Mouse (Mus musculus): ENCODE results near the gene Asl. TPM values are rescaled to one million over a fixed set of nuclear protein-coding genes. Genes with fewer than 3 reads are reported as not detected.

Asl gene
- total and polyA plus RNA-seq, 3 experiments, result 3.2 to 5.9 (median 4.6) TPM

- no peak within 1 kb of the TSS for H3K9ac ChIP-seq (ENCODE audit: low read depth, low read length)
- H3K4me3 ChIP-seq, result no peak within 1 kb of the TSS
- H3K4me1 ChIP-seq (ENCODE audit: control insufficient read depth, insufficient read depth, low read length), result peaks cover 5% of the 10 kb centered on the region; the same call in 1 of the 2 replicates
- WGBS, result 93% methylated on average over 6 of the region's 6 CpGs
- no peak for DNase-seq
- no peaks in the 10 kb centered on the region for H3K36me3 ChIP-seq (ENCODE audit: control insufficient read depth, insufficient read depth, low read length)
- TF ChIP-seq POLR2A (IDR thresholded peaks at IDR 0.05; ENCODE audit: insufficient read depth, low read depth, low read length) (no peak), EP300 (IDR thresholded peaks at IDR 0.05; ENCODE audit: insufficient read depth, low read depth, low read length) (no peak), CTCF (IDR thresholded peaks at IDR 0.05) (no peak)
- H3K27ac ChIP-seq, result no peak within 1 kb of the TSS
- intact Hi-C loops (cut with DNase I), result no loop called here
- H3K27me3 ChIP-seq (ENCODE audit: control insufficient read depth, insufficient read depth, low read length), result no peaks in the 10 kb centered on the region
- H3K79me2 ChIP-seq (replicated peaks; ENCODE audit: control insufficient read depth, insufficient read depth, low read length), result no peaks in the 10 kb centered on the region
Measured at GRCm38 (mm10) chr5:130073026-130073425, 44.0 kb upstream of the Asl start, which contains the start of gene Tpst1. Tpst1 (plus strand) TSS chr5:130073326.

GRCm38 (mm10) chr5:130067841-130068264, 38.8 kb upstream of the Asl start:
- 60% methylated on average over 3 of the region's 3 CpGs for WGBS
- no peak overlapping the region for H3K27ac ChIP-seq
- TF ChIP-seq POLR2A (IDR thresholded peaks at IDR 0.05; ENCODE audit: insufficient read depth, low read depth, low read length) (no peak), CTCF (IDR thresholded peaks at IDR 0.05) (no peak), EP300 (IDR thresholded peaks at IDR 0.05; ENCODE audit: insufficient read depth, low read depth, low read length) (no peak)
- H3K79me2 ChIP-seq (replicated peaks; ENCODE audit: control insufficient read depth, insufficient read depth, low read length), result no peaks in the 10 kb centered on the region
- intact Hi-C loops (cut with DNase I), result no loop called here
- H3K9ac ChIP-seq (ENCODE audit: low read depth, low read length), result no peak overlapping the region
- H3K36me3 ChIP-seq (ENCODE audit: control insufficient read depth, insufficient read depth, low read length), result no peaks in the 10 kb centered on the region
- no peaks in the 10 kb centered on the region for H3K27me3 ChIP-seq (ENCODE audit: control insufficient read depth, insufficient read depth, low read length)
- H3K4me1 ChIP-seq (ENCODE audit: control insufficient read depth, insufficient read depth, low read length), result peaks cover under 1% of the 10 kb centered on the region; the same call in 1 of the 2 replicates
- DNase-seq, result no peak
- no peak overlapping the region for H3K4me3 ChIP-seq

DNA sequence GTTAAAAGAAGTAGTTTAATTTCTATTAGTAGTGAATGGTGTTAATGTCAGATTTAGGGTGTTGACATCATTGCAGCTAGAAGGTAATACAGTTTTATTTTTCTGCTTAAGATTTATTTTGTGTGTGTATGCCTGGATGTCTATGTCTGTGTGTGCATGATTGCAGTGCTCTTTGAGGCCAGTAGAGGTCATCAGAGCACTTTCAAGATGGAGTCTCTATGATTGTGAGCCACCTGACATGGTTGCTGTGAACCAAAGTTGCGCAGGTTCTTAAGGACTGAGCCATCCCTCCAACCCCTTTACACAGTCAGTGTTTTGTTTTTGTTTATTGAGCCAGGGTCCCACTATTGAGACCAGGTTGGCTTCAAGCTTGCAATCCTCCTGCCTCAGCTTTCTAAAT, 36.5 kb upstream of the Asl start:
- intact Hi-C loops (cut with DNase I), result loop anchor here (1.0 kb wide), 1 partner anchor 74 kb away; no protein-coding TSS in a partner anchor
- no peak overlapping the region for H3K27ac ChIP-seq
- WGBS, result 100% methylated on average over 1 of the region's 1 CpGs
- no peaks in the 10 kb centered on the region for H3K79me2 ChIP-seq (replicated peaks; ENCODE audit: control insufficient read depth, insufficient read depth, low read length)
- no peak overlapping the region for H3K9ac ChIP-seq (ENCODE audit: low read depth, low read length)
- no peak for DNase-seq
- H3K4me1 ChIP-seq (ENCODE audit: control insufficient read depth, insufficient read depth, low read length), result peaks cover 14% of the 10 kb centered on the region
- no peaks in the 10 kb centered on the region for H3K27me3 ChIP-seq (ENCODE audit: control insufficient read depth, insufficient read depth, low read length)
- peaks cover 2% of the 10 kb centered on the region for H3K36me3 ChIP-seq (ENCODE audit: control insufficient read depth, insufficient read depth, low read length)
- peak; percentile 58 for TF ChIP-seq CTCF (IDR thresholded peaks at IDR 0.05)
- no peak for TF ChIP-seq EP300 (IDR thresholded peaks at IDR 0.05; ENCODE audit: insufficient read depth, low read depth, low read length)
- no peak for TF ChIP-seq POLR2A (IDR thresholded peaks at IDR 0.05; ENCODE audit: insufficient read depth, low read depth, low read length)
- H3K4me3 ChIP-seq, result no peak overlapping the region

- H3K27ac ChIP-seq, result no peak overlapping the region; the same call in 1 of the 2 replicates
Measured at GRCm38 (mm10) chr5:130063760-130064159, 34.7 kb upstream of the Asl start.

DNA sequence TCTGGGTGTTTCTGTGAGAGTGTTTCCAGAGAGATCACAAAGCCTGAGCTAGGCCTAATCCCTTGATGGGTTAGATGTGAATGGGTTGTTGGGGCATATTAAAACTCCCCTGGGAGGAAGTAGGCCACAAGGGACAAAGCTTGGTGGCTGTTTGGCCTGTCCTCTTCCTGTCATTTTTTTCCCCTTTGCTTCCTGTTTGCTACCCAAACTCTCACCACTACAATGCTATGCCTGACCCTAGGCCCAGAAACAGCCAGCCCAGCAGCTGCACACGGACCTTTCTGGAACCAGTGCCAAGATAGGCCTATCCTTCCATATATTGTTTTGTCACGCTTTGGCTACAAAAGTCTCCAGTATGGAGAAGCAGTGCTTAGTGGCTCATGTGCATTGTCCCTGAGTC, 33.0 kb upstream of the Asl start:
- Histone ChIP-seq H3K36me3 (ENCODE audit: control insufficient read depth, insufficient read depth, low read length) (peaks cover 7% of the 10 kb centered on the region), H3K27me3 (ENCODE audit: control insufficient read depth, insufficient read depth, low read length) (no peaks in the 10 kb centered on the region), H3K4me1 (ENCODE audit: control insufficient read depth, insufficient read depth, low read length) (peaks cover 24% of the 10 kb centered on the region), H3K9ac (ENCODE audit: low read depth, low read length) (no peak overlapping the region), H3K79me2 (replicated peaks; ENCODE audit: control insufficient read depth, insufficient read depth, low read length) (no peaks in the 10 kb centered on the region), H3K4me3 (no peak overlapping the region), H3K27ac (peak overlapping the region; percentile 79)
- DNase-seq, result peak in 1 of 2 experiments; percentile 49
- 39% methylated on average over 2 of the region's 2 CpGs for WGBS
- intact Hi-C loops (cut with DNase I), result loop anchor here (2.0 kb wide), 1 partner anchor 17 kb away; no protein-coding TSS in a partner anchor
- TF ChIP-seq EP300 (IDR thresholded peaks at IDR 0.05; ENCODE audit: insufficient read depth, low read depth, low read length) (peak; percentile 85), CTCF (IDR thresholded peaks at IDR 0.05) (no peak)

More at GRCm38 (mm10) chr5:130063760-130064159, 34.7 kb upstream of the Asl start:
- no peak for DNase-seq
- Histone ChIP-seq H3K4me3 (no peak overlapping the region), H3K9ac (ENCODE audit: low read depth, low read length) (no peak overlapping the region), H3K27me3 (ENCODE audit: control insufficient read depth, insufficient read depth, low read length) (no peaks in the 10 kb centered on the region), H3K4me1 (ENCODE audit: control insufficient read depth, insufficient read depth, low read length) (peaks cover 24% of the 10 kb centered on the region), H3K36me3 (ENCODE audit: control insufficient read depth, insufficient read depth, low read length) (peaks cover 7% of the 10 kb centered on the region), H3K79me2 (replicated peaks; ENCODE audit: control insufficient read depth, insufficient read depth, low read length) (no peaks in the 10 kb centered on the region)
- TF ChIP-seq CTCF (IDR thresholded peaks at IDR 0.05) (no peak), POLR2A (IDR thresholded peaks at IDR 0.05; ENCODE audit: insufficient read depth, low read depth, low read length) (no peak), EP300 (IDR thresholded peaks at IDR 0.05; ENCODE audit: insufficient read depth, low read depth, low read length) (no peak)
- 40% methylated on average over 2 of the region's 2 CpGs for WGBS
- intact Hi-C loops (cut with DNase I), result loop anchor here (2.0 kb wide), 1 partner anchor 19 kb away; no protein-coding TSS in a partner anchor

DNA sequence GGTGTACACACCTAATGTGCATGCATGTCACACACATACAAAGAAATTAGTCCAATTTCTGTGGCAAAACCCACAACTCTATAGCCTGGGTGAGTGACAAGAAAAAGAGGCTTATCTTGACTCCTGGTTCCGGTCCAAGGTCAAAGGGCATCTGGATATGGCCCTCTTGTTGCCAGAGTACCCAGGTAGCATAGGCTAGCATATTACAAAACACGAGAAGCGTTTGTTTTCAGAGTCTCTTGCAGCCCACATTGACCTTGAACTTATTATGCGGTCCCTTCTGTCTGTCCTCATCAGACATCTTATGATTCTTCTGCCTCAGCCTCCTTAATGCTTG, 31.2 kb upstream of the Asl start:
- H3K27ac ChIP-seq, result peak overlapping the region; percentile 83
- no peaks in the 10 kb centered on the region for H3K79me2 ChIP-seq (replicated peaks; ENCODE audit: control insufficient read depth, insufficient read depth, low read length)
- no peak overlapping the region for H3K4me3 ChIP-seq
- WGBS, result 53% methylated on average over 4 of the region's 4 CpGs
- no peak overlapping the region for H3K9ac ChIP-seq (ENCODE audit: low read depth, low read length)
- no peak for DNase-seq
- peaks cover 24% of the 10 kb centered on the region for H3K4me1 ChIP-seq (ENCODE audit: control insufficient read depth, insufficient read depth, low read length)
- intact Hi-C loops (cut with DNase I), result no loop called here
- H3K36me3 ChIP-seq (ENCODE audit: control insufficient read depth, insufficient read depth, low read length), result peaks cover 7% of the 10 kb centered on the region
- no peaks in the 10 kb centered on the region for H3K27me3 ChIP-seq (ENCODE audit: control insufficient read depth, insufficient read depth, low read length)
- TF ChIP-seq EP300 (IDR thresholded peaks at IDR 0.05; ENCODE audit: insufficient read depth, low read depth, low read length) (no peak), POLR2A (IDR thresholded peaks at IDR 0.05; ENCODE audit: insufficient read depth, low read depth, low read length) (no peak), CTCF (IDR thresholded peaks at IDR 0.05) (no peak)

Data from heart, adult 2 months (tissue).